Mouse (Mus musculus) myocyte (in vitro differentiated cells): ENCODE measurements around the gene Fam149a. TPM values are rescaled to one million over a fixed set of nuclear protein-coding genes. Genes with fewer than 3 reads are reported as not detected.

ENCODE experiments used
- H3K27me3 ChIP-seq: one replicate; pipeline ENCODE4 v1.6.1; 2011; ENCODE audit not compliant: control insufficient read depth, insufficient read depth, insufficient read length
- H3K36me3 ChIP-seq: one replicate; pipeline ENCODE4 v1.6.1; 2011; ENCODE audit not compliant: control insufficient read depth, insufficient read depth
- H3K4me2 ChIP-seq: one replicate; pipeline ENCODE4 v1.6.1; 2011; ENCODE audit warnings: low read depth, control low read depth
- H3K4me3 ChIP-seq: one replicate; pipeline ENCODE4 v1.5.1; 2011; ENCODE audit warnings: mild to moderate bottlenecking, control low read depth, moderate library complexity
- H3K79me2 ChIP-seq: one replicate; pipeline ENCODE4 v1.6.1; 2011; ENCODE audit not compliant: control insufficient read depth, insufficient read depth
- H3ac ChIP-seq: one replicate; pipeline ENCODE4 v1.6.1; 2011; ENCODE audit not compliant: control insufficient read depth, insufficient read length
- CEBPB ChIP-seq: IDR thresholded peaks from 2 replicates; pipeline ENCODE4 v1.6.1; 2011; ENCODE audit warnings: mild to moderate bottlenecking, moderate library complexity; ENCODE audit not compliant: poor library complexity, insufficient read depth, severe bottlenecking
- E2F4 ChIP-seq: IDR thresholded peaks from one replicate; pipeline ENCODE4 v1.6.1; 2011; ENCODE audit warnings: mild to moderate bottlenecking, control low read depth, moderate library complexity; ENCODE audit not compliant: insufficient read depth
- MAX ChIP-seq: IDR thresholded peaks from one replicate; pipeline ENCODE4 v1.6.1; 2011; ENCODE audit warnings: low read depth, mild to moderate bottlenecking, control low read depth
- MYOD1 ChIP-seq, 3 experiments: IDR thresholded peaks; one replicate each; pipeline ENCODE4 v1.6.1; 2011; ENCODE audit warnings: control low read depth in 2 of 3, low read depth in 2 of 3, mild to moderate bottlenecking in 2 of 3, moderate library complexity in 1 of 3; ENCODE audit not compliant: insufficient read length in 2 of 3, control insufficient read depth in 1 of 3
- MYOG ChIP-seq, 3 experiments: IDR thresholded peaks; one replicate each; pipeline ENCODE4 v1.6.1; 2011; ENCODE audit warnings: control low read depth in 2 of 3, low read depth in 2 of 3, mild to moderate bottlenecking in 2 of 3; ENCODE audit not compliant: insufficient read length in 2 of 3, control insufficient read depth in 1 of 3, insufficient read depth in 1 of 3
- POLR2A ChIP-seq: IDR thresholded peaks from one replicate; pipeline ENCODE4 v1.6.1; 2011; ENCODE audit warnings: low read depth, mild to moderate bottlenecking, control low read depth, moderate library complexity; ENCODE audit not compliant: insufficient read length
- POLR2AphosphoS2 ChIP-seq: IDR thresholded peaks from one replicate; pipeline ENCODE4 v1.6.1; 2011; ENCODE audit warnings: low read depth, control low read depth; ENCODE audit not compliant: insufficient read length
- REST ChIP-seq: IDR thresholded peaks from one replicate; pipeline ENCODE4 v1.6.1; 2011; ENCODE audit warnings: mild to moderate bottlenecking, control low read depth, moderate library complexity; ENCODE audit not compliant: insufficient read depth, insufficient read length
- SRF ChIP-seq: IDR thresholded peaks from one replicate; pipeline ENCODE4 v1.6.1; 2011; ENCODE audit warnings: low read depth; ENCODE audit not compliant: control insufficient read depth, insufficient read length
- TCF12 ChIP-seq: IDR thresholded peaks from one replicate; pipeline ENCODE4 v1.6.1; 2011; ENCODE audit warnings: mild to moderate bottlenecking, control low read depth; ENCODE audit not compliant: poor library complexity, insufficient read depth, severe bottlenecking
- TCF3 ChIP-seq: IDR thresholded peaks from one replicate; pipeline ENCODE4 v1.6.1; 2011; ENCODE audit warnings: low read depth, control low read depth; ENCODE audit not compliant: insufficient read length
- USF1 ChIP-seq: IDR thresholded peaks from one replicate; pipeline ENCODE4 v1.6.1; 2011; ENCODE audit warnings: low read depth, mild to moderate bottlenecking, control low read depth, moderate library complexity
- polyA plus RNA-seq: library from polyadenylated mRNA; unstranded; fragments of >200 nt; fragmentation: generic; extraction: Trizol; gene quantifications from one replicate; pipeline ENCODE4 v1.2.1, GENCODE M21; 2012; ENCODE audit warnings: missing spikeins

The Fam149a gene
- polyA plus RNA-seq, 1 experiment: 0.59 TPM

GRCm38 (mm10) chr8:45295276-45295675, 86.8 kb downstream of the Fam149a start:
- Histone ChIP-seq H3K4me3 (no peak overlapping the region), H3K79me2 (no peaks in the 10 kb centered on the region), H3K36me3 (no peaks in the 10 kb centered on the region), H3K27me3 (no peaks in the 10 kb centered on the region), H3ac (no peak overlapping the region), H3K4me2 (no peak overlapping the region)
- TF ChIP-seq CEBPB (no peak), TCF12 (no peak), MAX (no peak), POLR2A (no peak)

- Histone ChIP-seq H3K4me3 (no peak within 1 kb of the TSS), H3K27me3 (no peaks in the 10 kb centered on the region), H3ac (no peak within 1 kb of the TSS), H3K36me3 (no peaks in the 10 kb centered on the region), H3K4me2 (no peak within 1 kb of the TSS), H3K79me2 (no peaks in the 10 kb centered on the region)
- no peak for TF ChIP-seq REST
- no peak for TF ChIP-seq MAX
- no peak for TF ChIP-seq POLR2A
- no peak for TF ChIP-seq MYOG (IDR thresholded peaks at IDR 0.05; ENCODE audit: control insufficient read depth in 1 of 3, insufficient read depth in 1 of 3, insufficient read length in 2 of 3, low read depth in 2 of 3)
- no peak for TF ChIP-seq CEBPB
- no peak for TF ChIP-seq TCF12
- no peak for TF ChIP-seq TCF3
- no peak for TF ChIP-seq USF1
- no peak for TF ChIP-seq SRF
- TF ChIP-seq E2F4: no peak
- TF ChIP-seq POLR2AphosphoS2: no peak
- TF ChIP-seq MYOD1 (IDR thresholded peaks at IDR 0.05; ENCODE audit: control insufficient read depth in 1 of 3, insufficient read length in 2 of 3, low read depth in 2 of 3): no peak
These were observed 87.4 kb downstream of the Fam149a start, which contains the start of gene Klkb1 for GRCm38 (mm10) chr8:45294687-45295086. TSS of gene Klkb1 (minus strand) at chr8:45294859.

- Histone ChIP-seq H3K79me2 (no peaks in the 10 kb centered on the region), H3K36me3 (no peaks in the 10 kb centered on the region), H3K27me3 (no peaks in the 10 kb centered on the region), H3K4me2 (no peak overlapping the region), H3ac (no peak overlapping the region), H3K4me3 (no peak overlapping the region)
- TF ChIP-seq E2F4: no peak
- no peak for TF ChIP-seq SRF
- TF ChIP-seq MYOD1 (IDR thresholded peaks at IDR 0.05; ENCODE audit: control insufficient read depth in 1 of 3, insufficient read length in 2 of 3, low read depth in 2 of 3): no peak
- no peak for TF ChIP-seq USF1
- no peak for TF ChIP-seq POLR2A
These were observed 90.3 kb downstream of the Fam149a start for GRCm38 (mm10) chr8:45291790-45292189.

Other genes starting within 250 kb of the Fam149a start
- gene F11, start 120.3 kb downstream of the Fam149a start, polyA plus RNA-seq: not detected
- not detected for gene Klkb1, start 87.4 kb downstream of the Fam149a start, polyA plus RNA-seq
- gene Gm45753, start 73.8 kb downstream of the Fam149a start, polyA plus RNA-seq: not detected
- gene Cyp4v3, start 49.1 kb downstream of the Fam149a start, polyA plus RNA-seq: 0.02 TPM
- gene Tlr3, start 28.8 kb upstream of the Fam149a start, polyA plus RNA-seq: 0.06 TPM
- gene Sorbs2, start 125.5 kb upstream of the Fam149a start, polyA plus RNA-seq: 14.3 TPM